Mouse (Mus musculus): ENCODE results near the gene Hip1. TPM values are rescaled to one million over a fixed set of nuclear protein-coding genes. Genes with fewer than 3 reads are reported as not detected.
A peak's percentile ranks its signal among the peaks of the same experiment; 100 is the strongest.

Hip1 gene
- total and polyA plus RNA-seq, 3 experiments, result 22.2 to 29.6 (median 25.0) TPM

- H3K4me3 ChIP-seq, result no peak overlapping the region
- TF ChIP-seq CTCF (IDR thresholded peaks at IDR 0.05) (no peak), POLR2A (IDR thresholded peaks at IDR 0.05; ENCODE audit: insufficient read depth, low read depth, low read length) (no peak), EP300 (IDR thresholded peaks at IDR 0.05; ENCODE audit: insufficient read depth, low read depth, low read length) (no peak)
- H3K79me2 ChIP-seq (replicated peaks; ENCODE audit: control insufficient read depth, insufficient read depth, low read length), result no peaks in the 10 kb centered on the region; the same call in 1 of the 2 replicates
- DNase-seq, result no peak
- no peak overlapping the region for H3K27ac ChIP-seq
- peaks cover 13% of the 10 kb centered on the region for H3K36me3 ChIP-seq (ENCODE audit: control insufficient read depth, insufficient read depth, low read length)
- H3K4me1 ChIP-seq (ENCODE audit: control insufficient read depth, insufficient read depth, low read length), result peaks cover 31% of the 10 kb centered on the region
- H3K27me3 ChIP-seq (ENCODE audit: control insufficient read depth, insufficient read depth, low read length), result no peaks in the 10 kb centered on the region
- intact Hi-C loops (cut with DNase I), result no loop called here
- H3K9ac ChIP-seq (ENCODE audit: low read depth, low read length), result no peak overlapping the region
- WGBS, result 48% methylated on average over 2 of the region's 2 CpGs
Measured at GRCm38 (mm10) chr5:135529964-135530363, 15.0 kb downstream of the Hip1 start.

- no peaks in the 10 kb centered on the region; the same call in 1 of the 2 replicates for H3K79me2 ChIP-seq (replicated peaks; ENCODE audit: control insufficient read depth, insufficient read depth, low read length)
- no peaks in the 10 kb centered on the region for H3K27me3 ChIP-seq (ENCODE audit: control insufficient read depth, insufficient read depth, low read length)
- H3K4me1 ChIP-seq (ENCODE audit: control insufficient read depth, insufficient read depth, low read length), result peaks cover 35% of the 10 kb centered on the region
- TF ChIP-seq CTCF (IDR thresholded peaks at IDR 0.05) (peak; percentile 61), POLR2A (IDR thresholded peaks at IDR 0.05; ENCODE audit: insufficient read depth, low read depth, low read length) (no peak)
- no peak for DNase-seq
- no peak overlapping the region for H3K9ac ChIP-seq (ENCODE audit: low read depth, low read length)
- WGBS, result 90% methylated on average over 3 of the region's 3 CpGs
- peaks cover 13% of the 10 kb centered on the region for H3K36me3 ChIP-seq (ENCODE audit: control insufficient read depth, insufficient read depth, low read length)
- H3K27ac ChIP-seq, result no peak overlapping the region; the same call in 1 of the 2 replicates
- intact Hi-C loops (cut with DNase I), result no loop called here
- no peak overlapping the region for H3K4me3 ChIP-seq
Measured at GRCm38 (mm10) chr5:135529310-135529709, 15.6 kb downstream of the Hip1 start.

- Histone ChIP-seq H3K79me2 (replicated peaks; ENCODE audit: control insufficient read depth, insufficient read depth, low read length) (no peaks in the 10 kb centered on the region; the same call in 1 of the 2 replicates), H3K4me3 (no peak overlapping the region), H3K36me3 (ENCODE audit: control insufficient read depth, insufficient read depth, low read length) (peaks cover 11% of the 10 kb centered on the region), H3K9ac (ENCODE audit: low read depth, low read length) (no peak overlapping the region), H3K27ac (peak overlapping the region; percentile 0; the same call in 1 of the 2 replicates), H3K27me3 (ENCODE audit: control insufficient read depth, insufficient read depth, low read length) (no peaks in the 10 kb centered on the region), H3K4me1 (ENCODE audit: control insufficient read depth, insufficient read depth, low read length) (peaks cover 34% of the 10 kb centered on the region)
- TF ChIP-seq POLR2A (IDR thresholded peaks at IDR 0.05; ENCODE audit: insufficient read depth, low read depth, low read length), result no peak
- TF ChIP-seq EP300 (IDR thresholded peaks at IDR 0.05; ENCODE audit: insufficient read depth, low read depth, low read length), result no peak
- TF ChIP-seq CTCF (IDR thresholded peaks at IDR 0.05), result no peak
- intact Hi-C loops (cut with DNase I), result loop anchor here (2.0 kb wide), 1 partner anchor 17 kb away; the partner anchor contains the start of gene Hip1
- no peak for DNase-seq
- WGBS, result 33% methylated on average over 7 of the region's 7 CpGs
Measured at GRCm38 (mm10) chr5:135527986-135528385, 16.9 kb downstream of the Hip1 start.

- Histone ChIP-seq H3K36me3 (ENCODE audit: control insufficient read depth, insufficient read depth, low read length) (peaks cover 8% of the 10 kb centered on the region), H3K4me3 (peak overlapping the region; percentile 20; the same call in 1 of the 2 replicates), H3K9ac (ENCODE audit: low read depth, low read length) (0 out of 2 replicates have a peak overlapping the region, but pooled peaks have one; percentile 38), H3K4me1 (ENCODE audit: control insufficient read depth, insufficient read depth, low read length) (peaks cover 24% of the 10 kb centered on the region), H3K79me2 (replicated peaks; ENCODE audit: control insufficient read depth, insufficient read depth, low read length) (peaks cover 3% of the 10 kb centered on the region; the same call in 1 of the 2 replicates), H3K27me3 (ENCODE audit: control insufficient read depth, insufficient read depth, low read length) (no peaks in the 10 kb centered on the region), H3K27ac (peak overlapping the region; percentile 92)
- intact Hi-C loops (cut with DNase I), result no loop called here
- DNase-seq, result peak; percentile 46 to 67
- TF ChIP-seq EP300 (IDR thresholded peaks at IDR 0.05; ENCODE audit: insufficient read depth, low read depth, low read length), result no peak
- TF ChIP-seq POLR2A (IDR thresholded peaks at IDR 0.05; ENCODE audit: insufficient read depth, low read depth, low read length), result no peak; the same call in 1 of the 2 replicates
- no peak for TF ChIP-seq CTCF (IDR thresholded peaks at IDR 0.05)
- 10% methylated on average over 11 of the region's 11 CpGs for WGBS
Measured at GRCm38 (mm10) chr5:135524660-135525560, 20.0 kb downstream of the Hip1 start.

GRCm38 (mm10) chr5:135524087-135524486, 20.8 kb downstream of the Hip1 start:
- H3K4me1 ChIP-seq (ENCODE audit: control insufficient read depth, insufficient read depth, low read length), result peaks cover 24% of the 10 kb centered on the region
- no peak overlapping the region for H3K4me3 ChIP-seq
- H3K27ac ChIP-seq, result peak overlapping the region; percentile 92
- peaks cover 8% of the 10 kb centered on the region; the same call in 1 of the 2 replicates for H3K36me3 ChIP-seq (ENCODE audit: control insufficient read depth, insufficient read depth, low read length)
- no peak overlapping the region for H3K9ac ChIP-seq (ENCODE audit: low read depth, low read length)
- H3K79me2 ChIP-seq (replicated peaks; ENCODE audit: control insufficient read depth, insufficient read depth, low read length), result peaks cover 3% of the 10 kb centered on the region; the same call in 1 of the 2 replicates
- 48% methylated on average over 2 of the region's 2 CpGs for WGBS
- TF ChIP-seq POLR2A (IDR thresholded peaks at IDR 0.05; ENCODE audit: insufficient read depth, low read depth, low read length) (no peak), EP300 (IDR thresholded peaks at IDR 0.05; ENCODE audit: insufficient read depth, low read depth, low read length) (no peak), CTCF (IDR thresholded peaks at IDR 0.05) (no peak)
- intact Hi-C loops (cut with DNase I), result no loop called here
- no peaks in the 10 kb centered on the region for H3K27me3 ChIP-seq (ENCODE audit: control insufficient read depth, insufficient read depth, low read length)
- DNase-seq, result no peak

Measured in heart, adult 2 months (tissue).